Mouse (Mus musculus): Measurements from ENCODE around the gene Nr2f6. TPM values are rescaled to one million over a fixed set of nuclear protein-coding genes. Genes with fewer than 3 reads are reported as not detected.

Nr2f6 gene
- polyA plus RNA-seq, 1 experiment from 2014 or later, result 49.1 TPM

DNA sequence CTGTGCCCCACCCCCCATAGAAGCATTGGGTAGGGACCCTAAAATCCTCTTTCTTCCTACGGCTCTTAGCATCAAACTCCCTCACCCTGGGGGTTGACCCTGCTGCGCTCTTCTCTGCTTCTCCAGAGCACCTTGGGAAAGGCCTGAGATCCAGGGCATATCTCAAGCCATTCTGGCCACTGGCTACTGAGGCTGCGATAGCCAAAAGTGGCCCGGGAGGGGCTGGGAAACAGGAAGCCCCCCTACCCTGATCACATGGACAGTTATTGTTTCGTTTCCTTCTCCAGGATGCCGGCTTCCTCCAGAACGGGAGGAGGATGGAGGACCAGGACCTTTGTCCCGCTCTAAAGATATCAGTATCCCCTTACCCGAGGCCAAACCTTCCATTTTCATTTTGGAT lies 13.9 kb upstream of the Nr2f6 start, which contains the start of gene Ushbp1:
Gene Ushbp1 (minus strand): TSS at position 174 of the 400 bp plus-strand sequence.
- Histone ChIP-seq H3K9ac (ENCODE audit: low read length) (no peak within 1 kb of the TSS; the same call in 1 of the 2 replicates), H3K36me3 (ENCODE audit: control insufficient read depth, insufficient read depth, low read length) (no peaks in the 10 kb centered on the region; the same call in 1 of the 2 replicates), H3K9me3 (ENCODE audit: control insufficient read depth, low read length) (no peaks in the 10 kb centered on the region), H3K27ac (ENCODE audit: low read depth, low read length) (peak within 1 kb of the TSS; percentile 3; the same call in 1 of the 2 replicates), H3K4me1 (replicated peaks; ENCODE audit: control insufficient read depth, insufficient read depth, low read length) (peaks cover 7% of the 10 kb centered on the region), H3K27me3 (ENCODE audit: control insufficient read depth, insufficient read depth, low read length) (no peaks in the 10 kb centered on the region), H3K4me3 (ENCODE audit: low read depth, low read length) (peak within 1 kb of the TSS; percentile 79), H3K4me2 (ENCODE audit: low read depth, low read length, severe bottlenecking) (peak within 1 kb of the TSS; percentile 28; the same call in 1 of the 2 replicates)
- 89% methylated on average over 9 of the region's 9 CpGs for WGBS
- DNase-seq (ENCODE audit: low spot score) (peak; percentile 47), ATAC-seq (replicated peaks; ENCODE audit: low FRiP score) (no peak)

- H3K4me3 ChIP-seq (ENCODE audit: low read depth, low read length), result no peak overlapping the region
- H3K27me3 ChIP-seq (ENCODE audit: control insufficient read depth, insufficient read depth, low read length), result no peaks in the 10 kb centered on the region
- no peak overlapping the region for H3K4me2 ChIP-seq (ENCODE audit: low read depth, low read length, severe bottlenecking)
- 84% methylated on average over 10 of the region's 10 CpGs for WGBS
- H3K27ac ChIP-seq (ENCODE audit: low read depth, low read length), result no peak overlapping the region
- H3K4me1 ChIP-seq (replicated peaks; ENCODE audit: control insufficient read depth, insufficient read depth, low read length), result peaks cover 7% of the 10 kb centered on the region
- no peaks in the 10 kb centered on the region for H3K9me3 ChIP-seq (ENCODE audit: control insufficient read depth, low read length)
- ATAC-seq (replicated peaks; ENCODE audit: low FRiP score), result no peak
- no peaks in the 10 kb centered on the region; the same call in 1 of the 2 replicates for H3K36me3 ChIP-seq (ENCODE audit: control insufficient read depth, insufficient read depth, low read length)
- H3K9ac ChIP-seq (ENCODE audit: low read length), result no peak overlapping the region
- DNase-seq (ENCODE audit: low spot score), result peak; percentile 44
Observed at GRCm38 (mm10) chr8:71395071-71395470, 13.3 kb upstream of the Nr2f6 start.

DNA sequence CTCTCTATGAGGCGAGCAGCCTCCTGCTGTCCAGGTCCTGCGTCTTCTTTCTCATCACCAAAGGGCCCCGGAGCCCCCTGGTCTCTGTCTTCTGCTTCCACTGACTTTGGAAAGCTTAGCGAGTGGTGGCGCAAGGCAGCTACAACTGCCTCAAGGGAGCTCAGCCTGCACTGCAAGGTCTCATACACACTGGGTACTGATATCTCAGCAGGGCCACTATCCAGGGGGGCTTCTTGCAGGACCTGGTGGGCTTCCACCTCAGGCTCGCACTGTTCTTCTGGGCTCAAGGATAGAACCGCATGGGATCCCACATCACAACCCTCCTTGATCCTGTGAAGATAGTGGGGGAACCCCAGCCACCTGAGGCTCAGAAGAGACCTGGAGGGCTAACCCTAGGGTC lies 12.7 kb upstream of the Nr2f6 start:
- WGBS, result 85% methylated on average over 7 of the region's 7 CpGs
- H3K27ac ChIP-seq (ENCODE audit: low read depth, low read length), result no peak overlapping the region
- peaks cover 7% of the 10 kb centered on the region for H3K4me1 ChIP-seq (replicated peaks; ENCODE audit: control insufficient read depth, insufficient read depth, low read length)
- H3K36me3 ChIP-seq (ENCODE audit: control insufficient read depth, insufficient read depth, low read length), result no peaks in the 10 kb centered on the region; the same call in 1 of the 2 replicates
- ATAC-seq (replicated peaks; ENCODE audit: low FRiP score), result no peak
- peak; percentile 30 for DNase-seq (ENCODE audit: low spot score)
- no peaks in the 10 kb centered on the region for H3K9me3 ChIP-seq (ENCODE audit: control insufficient read depth, low read length)
- H3K27me3 ChIP-seq (ENCODE audit: control insufficient read depth, insufficient read depth, low read length), result no peaks in the 10 kb centered on the region
- no peak overlapping the region for H3K9ac ChIP-seq (ENCODE audit: low read length)
- H3K4me2 ChIP-seq (ENCODE audit: low read depth, low read length, severe bottlenecking), result no peak overlapping the region
- no peak overlapping the region for H3K4me3 ChIP-seq (ENCODE audit: low read depth, low read length)

DNA sequence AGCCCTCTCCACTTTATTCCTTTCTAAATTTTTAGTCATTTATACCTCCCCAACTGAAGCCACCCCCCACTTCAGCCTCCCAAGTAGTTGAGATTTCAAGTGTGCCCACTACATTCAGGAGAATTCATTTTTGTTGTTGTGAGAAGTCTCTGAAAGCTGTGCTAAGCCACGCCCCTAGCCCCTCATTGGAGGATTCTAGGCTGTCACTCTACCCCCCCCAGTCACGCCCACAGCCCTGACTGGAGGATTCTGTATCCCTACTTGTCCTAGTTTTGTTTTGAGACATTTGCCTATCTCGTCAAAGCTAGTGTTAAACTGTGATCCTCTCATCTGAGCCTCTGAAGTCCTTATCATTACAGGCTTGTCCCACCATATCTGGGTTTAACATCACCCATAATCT lies 11.1 kb upstream of the Nr2f6 start:
- WGBS, result 5% methylated on average over 3 of the region's 3 CpGs
- DNase-seq (ENCODE audit: low spot score), result peak; percentile 75
- no peak for ATAC-seq (replicated peaks; ENCODE audit: low FRiP score)
- Histone ChIP-seq H3K27ac (ENCODE audit: low read depth, low read length) (no peak overlapping the region), H3K4me2 (ENCODE audit: low read depth, low read length, severe bottlenecking) (0 out of 2 replicates have a peak overlapping the region, but pooled peaks have one; percentile 27), H3K4me3 (ENCODE audit: low read depth, low read length) (no peak overlapping the region), H3K9ac (ENCODE audit: low read length) (no peak overlapping the region; the same call in 1 of the 2 replicates), H3K27me3 (ENCODE audit: control insufficient read depth, insufficient read depth, low read length) (no peaks in the 10 kb centered on the region), H3K4me1 (replicated peaks; ENCODE audit: control insufficient read depth, insufficient read depth, low read length) (peaks cover 7% of the 10 kb centered on the region), H3K9me3 (ENCODE audit: control insufficient read depth, low read length) (no peaks in the 10 kb centered on the region), H3K36me3 (ENCODE audit: control insufficient read depth, insufficient read depth, low read length) (no peaks in the 10 kb centered on the region)

DNA sequence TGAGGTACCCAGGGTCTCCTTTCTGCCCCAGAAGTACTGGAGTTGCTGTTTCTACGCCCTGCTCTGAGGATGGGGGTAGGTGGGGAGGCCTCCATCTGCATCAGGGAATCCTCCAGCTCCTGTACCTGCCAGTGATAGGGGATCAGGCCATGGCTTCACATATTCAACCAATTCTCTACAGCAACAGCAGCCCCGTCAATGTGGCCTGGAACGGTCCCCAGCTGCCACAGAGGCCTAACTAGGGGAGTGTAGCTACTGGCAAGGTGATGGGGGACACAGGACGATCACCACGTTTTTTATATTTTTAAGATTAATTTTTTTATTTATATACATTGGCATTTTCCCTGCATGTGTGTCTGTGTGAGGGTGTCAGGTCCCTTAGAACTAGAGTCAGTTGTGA lies 10.6 kb upstream of the Nr2f6 start:
- H3K4me3 ChIP-seq (ENCODE audit: low read depth, low read length), result no peak overlapping the region
- peak; percentile 39 for DNase-seq (ENCODE audit: low spot score)
- no peaks in the 10 kb centered on the region for H3K27me3 ChIP-seq (ENCODE audit: control insufficient read depth, insufficient read depth, low read length)
- ATAC-seq (replicated peaks; ENCODE audit: low FRiP score), result no peak
- 78% methylated on average over 5 of the region's 5 CpGs for WGBS
- H3K4me1 ChIP-seq (replicated peaks; ENCODE audit: control insufficient read depth, insufficient read depth, low read length), result peaks cover 3% of the 10 kb centered on the region
- H3K4me2 ChIP-seq (ENCODE audit: low read depth, low read length, severe bottlenecking), result no peak overlapping the region
- H3K27ac ChIP-seq (ENCODE audit: low read depth, low read length), result no peak overlapping the region
- H3K9ac ChIP-seq (ENCODE audit: low read length), result no peak overlapping the region
- H3K36me3 ChIP-seq (ENCODE audit: control insufficient read depth, insufficient read depth, low read length), result no peaks in the 10 kb centered on the region
- no peaks in the 10 kb centered on the region for H3K9me3 ChIP-seq (ENCODE audit: control insufficient read depth, low read length)

DNA sequence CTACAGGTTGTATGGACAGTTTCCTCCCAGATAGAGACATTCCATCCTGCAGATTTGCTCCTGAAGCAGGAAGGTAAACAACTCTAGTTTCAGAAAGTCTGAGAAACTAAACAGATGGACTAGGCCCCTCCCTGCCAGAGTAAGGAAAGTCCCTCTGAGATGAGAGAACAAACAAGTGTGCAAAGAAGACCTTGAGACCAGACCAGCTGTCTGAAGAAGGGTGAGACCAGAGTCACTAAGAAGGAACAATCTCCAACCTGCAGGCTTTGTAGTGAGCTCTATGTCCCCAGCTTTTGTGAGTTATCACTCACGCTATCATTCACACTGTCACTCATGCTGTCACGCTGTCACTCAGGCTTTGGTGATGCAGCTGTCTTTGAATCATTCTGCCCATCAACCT lies 9.9 kb upstream of the Nr2f6 start:
- Histone ChIP-seq H3K9ac (ENCODE audit: low read length) (no peak overlapping the region), H3K27me3 (ENCODE audit: control insufficient read depth, insufficient read depth, low read length) (no peaks in the 10 kb centered on the region), H3K9me3 (ENCODE audit: control insufficient read depth, low read length) (no peaks in the 10 kb centered on the region), H3K4me1 (replicated peaks; ENCODE audit: control insufficient read depth, insufficient read depth, low read length) (no peaks in the 10 kb centered on the region), H3K4me3 (ENCODE audit: low read depth, low read length) (no peak overlapping the region), H3K4me2 (ENCODE audit: low read depth, low read length, severe bottlenecking) (no peak overlapping the region), H3K27ac (ENCODE audit: low read depth, low read length) (no peak overlapping the region), H3K36me3 (ENCODE audit: control insufficient read depth, insufficient read depth, low read length) (no peaks in the 10 kb centered on the region)
- ATAC-seq (replicated peaks; ENCODE audit: low FRiP score), result no peak
- DNase-seq (ENCODE audit: low spot score), result no peak
- 92% methylated on average over 2 of the region's 2 CpGs for WGBS

DNA sequence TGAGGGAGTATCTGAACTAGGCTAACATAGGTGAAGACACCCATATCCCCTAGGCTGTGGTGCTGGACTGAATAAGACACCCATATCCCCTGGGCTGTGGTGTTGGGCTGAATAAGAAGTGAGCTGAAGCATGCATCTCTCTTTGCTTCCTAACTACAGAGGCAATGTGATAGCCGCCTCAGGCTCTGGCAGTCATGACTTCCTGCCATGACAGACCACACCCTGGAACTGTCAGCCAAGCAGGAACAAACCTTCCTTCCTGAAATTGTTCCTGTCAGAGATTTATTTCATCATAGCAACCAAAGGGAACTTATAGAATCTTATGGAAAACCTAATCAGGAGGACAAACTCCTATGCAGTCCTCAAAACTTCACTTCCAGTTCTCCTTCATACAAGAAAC lies 6.5 kb upstream of the Nr2f6 start:
- Histone ChIP-seq H3K9me3 (ENCODE audit: control insufficient read depth, low read length) (no peaks in the 10 kb centered on the region), H3K27ac (ENCODE audit: low read depth, low read length) (no peak overlapping the region), H3K4me1 (replicated peaks; ENCODE audit: control insufficient read depth, insufficient read depth, low read length) (peaks cover 3% of the 10 kb centered on the region; the same call in 1 of the 2 replicates), H3K9ac (ENCODE audit: low read length) (no peak overlapping the region), H3K4me2 (ENCODE audit: low read depth, low read length, severe bottlenecking) (no peak overlapping the region), H3K36me3 (ENCODE audit: control insufficient read depth, insufficient read depth, low read length) (no peaks in the 10 kb centered on the region), H3K27me3 (ENCODE audit: control insufficient read depth, insufficient read depth, low read length) (no peaks in the 10 kb centered on the region), H3K4me3 (ENCODE audit: low read depth, low read length) (no peak overlapping the region)
- no peak for DNase-seq (ENCODE audit: low spot score)
- ATAC-seq (replicated peaks; ENCODE audit: low FRiP score), result no peak
- 75% methylated on average over 1 of the region's 1 CpGs for WGBS

- no peak overlapping the region for H3K9ac ChIP-seq (ENCODE audit: low read length)
Observed at GRCm38 (mm10) chr8:71385212-71385835, 3.6 kb upstream of the Nr2f6 start.

GRCm38 (mm10) chr8:71383860-71384259 lies 2.1 kb upstream of the Nr2f6 start:
- ATAC-seq (replicated peaks; ENCODE audit: low FRiP score) (no peak), DNase-seq (ENCODE audit: low spot score) (no peak)
- H3K4me1 ChIP-seq (replicated peaks; ENCODE audit: control insufficient read depth, insufficient read depth, low read length), result peaks cover 30% of the 10 kb centered on the region
- H3K4me3 ChIP-seq (ENCODE audit: low read depth, low read length), result no peak overlapping the region
- WGBS, result 64% methylated on average over 3 of the region's 3 CpGs
- H3K9ac ChIP-seq (ENCODE audit: low read length), result no peak overlapping the region
- H3K27me3 ChIP-seq (ENCODE audit: control insufficient read depth, insufficient read depth, low read length), result no peaks in the 10 kb centered on the region
- H3K27ac ChIP-seq (ENCODE audit: low read depth, low read length), result no peak overlapping the region
- H3K9me3 ChIP-seq (ENCODE audit: control insufficient read depth, low read length), result no peaks in the 10 kb centered on the region
- H3K36me3 ChIP-seq (ENCODE audit: control insufficient read depth, insufficient read depth, low read length), result no peaks in the 10 kb centered on the region
- H3K4me2 ChIP-seq (ENCODE audit: low read depth, low read length, severe bottlenecking), result no peak overlapping the region

More at GRCm38 (mm10) chr8:71385212-71385835, 3.6 kb upstream of the Nr2f6 start:
- ATAC-seq (replicated peaks; ENCODE audit: low FRiP score) (no peak), DNase-seq (ENCODE audit: low spot score) (no peak)
- Histone ChIP-seq H3K27ac (ENCODE audit: low read depth, low read length) (no peak overlapping the region), H3K4me3 (ENCODE audit: low read depth, low read length) (no peak overlapping the region), H3K27me3 (ENCODE audit: control insufficient read depth, insufficient read depth, low read length) (no peaks in the 10 kb centered on the region), H3K36me3 (ENCODE audit: control insufficient read depth, insufficient read depth, low read length) (no peaks in the 10 kb centered on the region), H3K4me1 (replicated peaks; ENCODE audit: control insufficient read depth, insufficient read depth, low read length) (peaks cover 15% of the 10 kb centered on the region; the same call in 1 of the 2 replicates), H3K4me2 (ENCODE audit: low read depth, low read length, severe bottlenecking) (no peak overlapping the region), H3K9me3 (ENCODE audit: control insufficient read depth, low read length) (no peaks in the 10 kb centered on the region)
- 80% methylated on average over 12 of the region's 12 CpGs for WGBS

Data from forebrain, embryonic 11.5 days (tissue).